Mouse (Mus musculus) CD8-positive naive resting alpha-beta T cell, adult 2 months (primary cell): Measurements from ENCODE around the gene Adam15.

Experiments used
- DNase-seq, 2 experiments: peaks; one replicate each; pipeline ENCODE4 v3.0.0; 2022; ENCODE audit warnings: low read depth in 2 of 2, low spot score in 2 of 2

Adam15 gene

GRCm38 (mm10) chr3:89349869-89350501, at the start of gene Adam15:
Gene Adam15 (minus strand): TSS chr3:89349996.
- peak; percentile 73 to 85 for DNase-seq

- no peak for DNase-seq
Observed at GRCm38 (mm10) chr3:89396654-89397005, 46.8 kb upstream of the Adam15 start.

GRCm38 (mm10) chr3:89395806-89396653, 46.2 kb upstream of the Adam15 start:
- peak in 1 of 2 experiments; percentile 51 for DNase-seq

- no peak for DNase-seq
Observed at GRCm38 (mm10) chr3:89395419-89395805, 45.6 kb upstream of the Adam15 start.

- DNase-seq = no peak
Observed at GRCm38 (mm10) chr3:89394894-89395256, 45.1 kb upstream of the Adam15 start.

GRCm38 (mm10) chr3:89394006-89394893, 44.5 kb upstream of the Adam15 start, which contains the start of gene Zbtb7b:
Gene Zbtb7b (minus strand): TSS chr3:89394776.
- no peak for DNase-seq

- no peak for DNase-seq
Observed at GRCm38 (mm10) chr3:89393605-89394004, 43.8 kb upstream of the Adam15 start.

- no peak for DNase-seq
Observed at GRCm38 (mm10) chr3:89392871-89393311, 43.1 kb upstream of the Adam15 start.

GRCm38 (mm10) chr3:89391663-89392511, 42.1 kb upstream of the Adam15 start:
- DNase-seq = no peak

GRCm38 (mm10) chr3:89390699-89391662, 41.2 kb upstream of the Adam15 start:
- DNase-seq = no peak

- no peak for DNase-seq
Observed at GRCm38 (mm10) chr3:89390111-89390515, 40.3 kb upstream of the Adam15 start.

GRCm38 (mm10) chr3:89388901-89389740, 39.3 kb upstream of the Adam15 start:
- no peak for DNase-seq

GRCm38 (mm10) chr3:89388134-89388881, 38.5 kb upstream of the Adam15 start:
- DNase-seq = no peak

- no peak for DNase-seq
Observed at GRCm38 (mm10) chr3:89387632-89388031, 37.8 kb upstream of the Adam15 start.

GRCm38 (mm10) chr3:89386438-89387420, 36.9 kb upstream of the Adam15 start:
- DNase-seq = no peak

- DNase-seq = no peak
Observed at GRCm38 (mm10) chr3:89385451-89385850, 35.7 kb upstream of the Adam15 start.
